Mouse (Mus musculus) embryo, embryonic 11 days (tissue): ENCODE data around the gene Gm6356.
"Not testable (repeated sequence)": the region's sequence is repeated elsewhere in the genome, so short reads cannot be mapped to it uniquely, and the experiment has no call there.

Source experiments
- DNase-seq: peaks from one replicate; pipeline ENCODE4 v3.0.0-alpha.2; 2015

Gm6356 gene

GRCm38 (mm10) chr14:6973718-6974117 lies at the start of gene Gm6356:
Gene Gm6356, minus strand, starts transcription at chr14:6973818.
- DNase-seq: not testable (repeated sequence)
